Mouse (Mus musculus) brain, adult 10 weeks (tissue): ENCODE data around the gene Creb1. TPM values are rescaled to one million over a fixed set of nuclear protein-coding genes. Genes with fewer than 3 reads are reported as not detected.

Experiments used
- polyA plus RNA-seq: library from polyadenylated mRNA; stranded (reverse); fragments of 350-450 nt; fragmentation: Illumina TruSeq; extraction: RNeasy Lipid Tissue Mini Kit (QIAGEN cat#74804); gene quantifications from one replicate; pipeline ENCODE4 v1.2.3, GENCODE M21; 2015; ENCODE audit warnings: low read depth, low replicate concordance

Creb1 gene
- 26.1 TPM for polyA plus RNA-seq

GRCm38 (mm10) chr1:64532589-64533470 lies at the start of gene Creb1:
Gene Creb1, plus strand, starts transcription at chr1:64532645.

GRCm38 (mm10) chr1:64616881-64617714 lies 84.7 kb downstream of the Creb1 start, which contains the start of gene Mettl21a:
Gene Mettl21a, minus strand, starts transcription at chr1:64617242.

Other genes starting within 250 kb of the Creb1 start
- gene Mettl21a, start 84.6 kb downstream of the Creb1 start, polyA plus RNA-seq: 16.8 TPM
- gene Ccnyl1, start 157.8 kb downstream of the Creb1 start, polyA plus RNA-seq: 18.0 TPM
- gene Fzd5, start 205.1 kb downstream of the Creb1 start, polyA plus RNA-seq: 0.73 TPM